Comparison of ENCODE assay signal across 8 mouse cellular contexts in the genomic region with DNA sequence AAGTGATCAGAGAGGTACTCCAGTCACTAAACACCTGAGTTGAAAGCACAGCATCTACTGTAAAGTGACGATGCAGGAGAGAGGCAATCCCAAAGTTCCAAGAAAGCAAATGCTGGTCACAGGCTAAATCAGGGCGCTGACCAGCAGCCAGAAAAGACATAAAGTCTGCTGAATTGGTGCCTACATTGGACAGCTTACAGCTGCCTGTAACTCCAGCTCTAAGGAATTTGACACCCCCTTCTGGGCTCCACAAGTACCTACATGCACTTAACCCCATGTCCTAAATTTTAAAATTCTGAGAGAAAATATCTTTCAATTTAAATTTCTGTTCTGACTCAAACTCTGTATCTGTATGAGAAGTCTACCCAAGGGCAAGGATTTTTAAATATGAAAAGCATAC. TPM values are rescaled to one million over a fixed set of nuclear protein-coding genes. Genes with fewer than 3 reads are reported as not detected.
A peak's percentile ranks its signal among the peaks of the same experiment; 100 is the strongest.
DNase-seq lines count a peak whose midpoint lies in the region; ATAC-seq and TF ChIP-seq lines count a peak whose summit lies in the region.

No protein-coding gene starts in this region.

- H3K27me3 ChIP-seq in ES-Bruce4 (ENCODE audit: control insufficient read depth, insufficient read depth, low read length, poor library complexity, severe bottlenecking): no peaks in the 10 kb centered on the region
- H3K27me3 ChIP-seq in forebrain, postnatal 0 days (ENCODE audit: insufficient read depth, low read length): no peaks in the 10 kb centered on the region
- H3K27me3 ChIP-seq in liver, postnatal 0 days (ENCODE audit: insufficient read depth, low read length): no peaks in the 10 kb centered on the region

- 89% methylated on average over 2 of the region's 2 CpGs for WGBS in forebrain, postnatal 0 days
- 85% methylated on average over 2 of the region's 2 CpGs for WGBS in liver, postnatal 0 days (ENCODE audit: insufficient replicate concordance)

- no peaks in the 10 kb centered on the region for H3K4me1 ChIP-seq in ES-Bruce4 (ENCODE audit: control insufficient read depth, insufficient read depth, low read length)
- peaks cover 10% of the 10 kb centered on the region; the same call in 1 of the 2 replicates for H3K4me1 ChIP-seq in forebrain, postnatal 0 days (ENCODE audit: insufficient read depth)
- H3K4me1 ChIP-seq in liver, postnatal 0 days (ENCODE audit: insufficient read depth): peaks cover 24% of the 10 kb centered on the region

- peaks cover 37% of the 10 kb centered on the region for H3K36me3 ChIP-seq in ES-Bruce4 (ENCODE audit: control insufficient read depth, insufficient read depth, low read length, poor library complexity, severe bottlenecking)
- H3K36me3 ChIP-seq in forebrain, postnatal 0 days (ENCODE audit: insufficient read depth): peaks cover 31% of the 10 kb centered on the region
- peaks cover 46% of the 10 kb centered on the region for H3K36me3 ChIP-seq in liver, postnatal 0 days (replicated peaks; ENCODE audit: insufficient read depth, low read length)

- peak; percentile 65 for DNase-seq in gastrocnemius, adult 18-20 months (ENCODE audit: low spot score)
- no peak for DNase-seq in gastrocnemius, postnatal 4 days (ENCODE audit: low spot score in 2 of 2)
- DNase-seq in forebrain, postnatal 0 days: no peak
- no peak for DNase-seq in liver, postnatal 0 days
- DNase-seq in Muller cell, postnatal 12 days (ENCODE audit: inconsistent ontology term): no peak
- DNase-seq in urinary bladder, postnatal 4 days (ENCODE audit: low spot score in 2 of 2): no peak
- no peak for DNase-seq in right cerebral cortex, adult 2 months (ENCODE audit: low spot score in 2 of 2)

- 0 out of 2 replicates have a peak overlapping the region, but pooled peaks have one; percentile 4 for H3K4me2 ChIP-seq in forebrain, postnatal 0 days (ENCODE audit: low read depth)
- peak overlapping the region; percentile 95 for H3K4me2 ChIP-seq in liver, postnatal 0 days (ENCODE audit: low read depth, low read length)

- H3K9ac ChIP-seq in ES-Bruce4 (ENCODE audit: low read depth, poor library complexity, severe bottlenecking): peak overlapping the region; percentile 44; the same call in 1 of the 2 replicates
- no peak overlapping the region for H3K9ac ChIP-seq in forebrain, postnatal 0 days
- no peak overlapping the region for H3K9ac ChIP-seq in liver, postnatal 0 days (replicated peaks)

- TF ChIP-seq CTCF in ES-Bruce4 (IDR thresholded peaks at IDR 0.05; ENCODE audit: low read depth, low read length): no peak
- 0 out of 2 replicates have a peak, but pooled peaks have one; percentile 14 for TF ChIP-seq CTCF in forebrain, postnatal 0 days (IDR thresholded peaks at IDR 0.05; ENCODE audit: low read depth)
- TF ChIP-seq CTCF in liver, postnatal 0 days (IDR thresholded peaks at IDR 0.05; ENCODE audit: low read depth): peak; percentile 29; the same call in 1 of the 2 replicates

- ATAC-seq in forebrain, postnatal 0 days: no peak
- no peak for ATAC-seq in liver, postnatal 0 days

- no peak for TF ChIP-seq EP300 in ES-Bruce4 (IDR thresholded peaks at IDR 0.05; ENCODE audit: insufficient read depth, low read depth, low read length)
- no peak for TF ChIP-seq EP300 in liver, postnatal 0 days (IDR thresholded peaks at IDR 0.05; ENCODE audit: low read depth)

- no peaks in the 10 kb centered on the region for H3K9me3 ChIP-seq in ES-Bruce4 (replicated peaks; ENCODE audit: control insufficient read depth, insufficient read depth, low read length, poor library complexity, severe bottlenecking)
- H3K9me3 ChIP-seq in forebrain, postnatal 0 days (ENCODE audit: low read length): no peaks in the 10 kb centered on the region
- no peaks in the 10 kb centered on the region for H3K9me3 ChIP-seq in liver, postnatal 0 days (ENCODE audit: low read length)

- no peak overlapping the region for H3K4me3 ChIP-seq in ES-Bruce4 (ENCODE audit: low read depth, low read length)
- 0 out of 2 replicates have a peak overlapping the region, but pooled peaks have one; percentile 3 for H3K4me3 ChIP-seq in forebrain, postnatal 0 days (ENCODE audit: low read depth, low read length)
- H3K4me3 ChIP-seq in liver, postnatal 0 days (ENCODE audit: low read depth, low read length): peak overlapping the region; percentile 99; the same call in 1 of the 2 replicates

- no peak overlapping the region for H3K27ac ChIP-seq in ES-Bruce4 (ENCODE audit: insufficient read depth, low read length)
- no peak overlapping the region for H3K27ac ChIP-seq in forebrain, postnatal 0 days (ENCODE audit: low read depth, low read length)
- no peak overlapping the region for H3K27ac ChIP-seq in liver, postnatal 0 days (ENCODE audit: low read depth)

- TF ChIP-seq POLR2A in ES-Bruce4 (IDR thresholded peaks at IDR 0.05; ENCODE audit: insufficient read depth, low read length): no peak

RNA-seq across cellular contexts. Expression of gene Brd7, which starts 2.0 kb away (rescaled TPM):
- total RNA-seq in gastrocnemius, adult 18-20 months (2021): 10 to 100 TPM; 72.2 to 74.9 TPM
- total RNA-seq in gastrocnemius, postnatal 4 days (2021): 10 to 100 TPM; 71.1 to 71.9 TPM
- polyA plus RNA-seq in ES-Bruce4 (2011; ENCODE audit: insufficient read depth, insufficient read length, low read depth, missing spikeins): 90.1 and 101 TPM in 2 replicates
- total RNA-seq in forebrain, postnatal 0 days (2014; rRNA removed): 24.1 and 35.9 TPM in 2 replicates
- 49.6 and 52.4 TPM in 2 replicates for polyA plus RNA-seq in forebrain, postnatal 0 days (2015; fragmentation: Nextera tagmentation; extraction: Ambion mirVana)
- polyA plus RNA-seq in liver, postnatal 0 days (2015; fragmentation: Nextera tagmentation; extraction: Ambion mirVana): 25.3 and 29.1 TPM in 2 replicates
